Mouse (Mus musculus) heart, adult 2 months (tissue): ENCODE measurements around the gene Spats2. TPM values are rescaled to one million over a fixed set of nuclear protein-coding genes. Genes with fewer than 3 reads are reported as not detected.

ENCODE experiments used
- DNase-seq, 2 experiments: peaks; one replicate each; pipeline ENCODE4 v3.0.0; 2021
- H3K27ac ChIP-seq: fragments of 200-600 bp; 2 replicates; pipeline ENCODE4 v1.8.1; 2022
- H3K27me3 ChIP-seq: fragments of 200-500 bp; 2 replicates; pipeline ENCODE4 v1.6.1; 2012; ENCODE audit warnings: mild to moderate bottlenecking, low read length, inconsistent platforms, mixed read lengths; ENCODE audit not compliant: control insufficient read depth, insufficient read depth
- H3K36me3 ChIP-seq: fragments of 200-500 bp; 2 replicates; pipeline ENCODE4 v1.6.1; 2012; ENCODE audit warnings: low read length, inconsistent platforms; ENCODE audit not compliant: control insufficient read depth, insufficient read depth
- H3K4me1 ChIP-seq: fragments of 200-500 bp; 2 replicates; pipeline ENCODE4 v1.6.1; 2011; ENCODE audit warnings: low read length; ENCODE audit not compliant: control insufficient read depth, insufficient read depth
- H3K4me3 ChIP-seq: fragments of 200-600 bp; 2 replicates; pipeline ENCODE4 v1.8.1; 2022
- H3K79me2 ChIP-seq: fragments of 200-500 bp; replicated peaks from 2 replicates; pipeline ENCODE4 v1.6.1; 2012; ENCODE audit warnings: mild to moderate bottlenecking, inconsistent platforms, low read length, moderate library complexity, mixed read lengths; ENCODE audit not compliant: control insufficient read depth, insufficient read depth
- H3K9ac ChIP-seq: fragments of 200-500 bp; 2 replicates; pipeline ENCODE4 v1.6.1; 2012; ENCODE audit warnings: low read depth, mild to moderate bottlenecking, control low read depth, inconsistent platforms, low read length, mixed read lengths
- CTCF ChIP-seq: fragments of 200-600 bp; IDR thresholded peaks from 2 replicates; pipeline ENCODE4 v1.8.1; 2022; ENCODE audit warnings: antibody characterized with exemption, mild to moderate bottlenecking, moderate library complexity
- EP300 ChIP-seq: fragments of 200-500 bp; IDR thresholded peaks from 2 replicates; pipeline ENCODE4 v1.6.1; 2011; ENCODE audit warnings: low read depth, low read length, control low read depth; ENCODE audit not compliant: insufficient read depth
- POLR2A ChIP-seq: fragments of 200-500 bp; IDR thresholded peaks from 2 replicates; pipeline ENCODE4 v1.6.1; 2011; ENCODE audit warnings: mild to moderate bottlenecking, low read depth, low read length, control low read depth; ENCODE audit not compliant: insufficient read depth
- WGBS: fragments of 180-500 bp; shearing (Covaris S2); methylation state at CpG from one replicate; pipeline ENCODE4 v1.1.7; 2018; 5-methylcytosine and 5-hydroxymethylcytosine counted together
- intact Hi-C: fragments of 180-260 bp; cut with DNase I; formaldehyde crosslinking; loops from one replicate; pipeline ENCODE4 v1.15.1; 2025
- polyA plus RNA-seq: library from polyadenylated mRNA; depleted of rRNA; stranded (reverse); fragments of >200 nt; gene quantifications from 2 replicates; pipeline ENCODE4 v1.2.3, GENCODE M21; 2012
- total RNA-seq, 2 experiments: library from RNA; stranded (reverse); gene quantifications; 2 replicates each; pipeline ENCODE4 v1.2.3; 2021

Spats2 gene
- total and polyA plus RNA-seq, 3 experiments, result 5.3 to 6.7 (median 6.6) TPM

GRCm38 (mm10) chr15:99198761-99199160 lies 73.0 kb downstream of the Spats2 start:
- no peak for DNase-seq

GRCm38 (mm10) chr15:99205959-99206358 lies 80.2 kb downstream of the Spats2 start:
- WGBS, result 82% methylated on average over 8 of the region's 8 CpGs
- TF ChIP-seq CTCF (no peak), EP300 (no peak), POLR2A (no peak)

More at GRCm38 (mm10) chr15:99198761-99199160, 73.0 kb downstream of the Spats2 start:
- intact Hi-C loops, result loop anchor here (1.0 to 2.0 kb wide), 2 partner anchors 114 to 149 kb away; no protein-coding TSS in a partner anchor
- Histone ChIP-seq H3K27me3 (no peaks in the 10 kb centered on the region), H3K4me1 (no peaks in the 10 kb centered on the region), H3K4me3 (no peak overlapping the region), H3K27ac (no peak overlapping the region), H3K79me2 (no peaks in the 10 kb centered on the region), H3K9ac (no peak overlapping the region), H3K36me3 (no peaks in the 10 kb centered on the region)
- TF ChIP-seq EP300, result no peak
- TF ChIP-seq CTCF, result peak; percentile 68

GRCm38 (mm10) chr15:99213183-99213582 lies 87.5 kb downstream of the Spats2 start:
- intact Hi-C loops, result no loop called here

More at GRCm38 (mm10) chr15:99205959-99206358, 80.2 kb downstream of the Spats2 start:
- Histone ChIP-seq H3K4me3 (no peak overlapping the region), H3K36me3 (no peaks in the 10 kb centered on the region), H3K9ac (no peak overlapping the region), H3K27me3 (no peaks in the 10 kb centered on the region), H3K79me2 (no peaks in the 10 kb centered on the region), H3K27ac (no peak overlapping the region), H3K4me1 (no peaks in the 10 kb centered on the region)
- DNase-seq, result no peak
- intact Hi-C loops, result no loop called here

GRCm38 (mm10) chr15:99214941-99215340 lies 89.2 kb downstream of the Spats2 start:
- H3K79me2 ChIP-seq, result no peaks in the 10 kb centered on the region
- H3K27me3 ChIP-seq, result no peaks in the 10 kb centered on the region
- H3K4me1 ChIP-seq, result no peaks in the 10 kb centered on the region
- WGBS, result 95% methylated on average over 2 of the region's 2 CpGs
- TF ChIP-seq CTCF, result peak; percentile 68
- no peak for TF ChIP-seq POLR2A
- no peak overlapping the region for H3K27ac ChIP-seq
- H3K36me3 ChIP-seq, result no peaks in the 10 kb centered on the region
- intact Hi-C loops, result loop anchor here (1.0 kb wide), 1 partner anchor 50 kb away; no protein-coding TSS in a partner anchor
- H3K4me3 ChIP-seq, result no peak overlapping the region
- H3K9ac ChIP-seq, result no peak overlapping the region
- DNase-seq, result no peak

More at GRCm38 (mm10) chr15:99213183-99213582, 87.5 kb downstream of the Spats2 start:
- Histone ChIP-seq H3K4me3 (no peak overlapping the region), H3K27me3 (no peaks in the 10 kb centered on the region), H3K79me2 (no peaks in the 10 kb centered on the region), H3K36me3 (no peaks in the 10 kb centered on the region), H3K27ac (no peak overlapping the region), H3K4me1 (no peaks in the 10 kb centered on the region), H3K9ac (no peak overlapping the region)
- TF ChIP-seq POLR2A, result no peak
- TF ChIP-seq EP300, result no peak
- TF ChIP-seq CTCF, result no peak
- WGBS, result 84% methylated on average over 10 of the region's 10 CpGs
- no peak for DNase-seq

GRCm38 (mm10) chr15:99215741-99216463 lies 90.2 kb downstream of the Spats2 start:
- H3K27me3 ChIP-seq, result no peaks in the 10 kb centered on the region
- H3K9ac ChIP-seq, result no peak overlapping the region
- no peaks in the 10 kb centered on the region for H3K4me1 ChIP-seq
- TF ChIP-seq EP300, result no peak
- no peak for TF ChIP-seq POLR2A
- no peak for TF ChIP-seq CTCF
- no peak overlapping the region for H3K27ac ChIP-seq
- no peaks in the 10 kb centered on the region for H3K36me3 ChIP-seq
- intact Hi-C loops, result loop anchor here (1.0 kb wide), 1 partner anchor 49 kb away; no protein-coding TSS in a partner anchor
- no peak for DNase-seq
- WGBS, result 89% methylated on average over 11 of the region's 11 CpGs
- H3K4me3 ChIP-seq, result no peak overlapping the region
- no peaks in the 10 kb centered on the region for H3K79me2 ChIP-seq

GRCm38 (mm10) chr15:99217630-99218029 lies 91.9 kb downstream of the Spats2 start:
- Histone ChIP-seq H3K79me2 (no peaks in the 10 kb centered on the region), H3K27ac (no peak overlapping the region), H3K27me3 (peaks cover 2% of the 10 kb centered on the region; the same call in 1 of the 2 replicates), H3K36me3 (no peaks in the 10 kb centered on the region), H3K4me3 (no peak overlapping the region), H3K4me1 (no peaks in the 10 kb centered on the region), H3K9ac (no peak overlapping the region)
- no peak for DNase-seq
- WGBS, result 89% methylated on average over 4 of the region's 4 CpGs
- intact Hi-C loops, result no loop called here
- no peak for TF ChIP-seq CTCF
- no peak for TF ChIP-seq POLR2A
- TF ChIP-seq EP300, result no peak
